Mouse (Mus musculus) induced T-regulatory cell, adult 2 months (primary cell): ENCODE measurements around the gene Spib.

Experiments
- DNase-seq: peaks from one replicate; pipeline ENCODE4 v3.0.0-alpha.2; 2012; ENCODE audit warnings: low read depth

The Spib gene

DNA sequence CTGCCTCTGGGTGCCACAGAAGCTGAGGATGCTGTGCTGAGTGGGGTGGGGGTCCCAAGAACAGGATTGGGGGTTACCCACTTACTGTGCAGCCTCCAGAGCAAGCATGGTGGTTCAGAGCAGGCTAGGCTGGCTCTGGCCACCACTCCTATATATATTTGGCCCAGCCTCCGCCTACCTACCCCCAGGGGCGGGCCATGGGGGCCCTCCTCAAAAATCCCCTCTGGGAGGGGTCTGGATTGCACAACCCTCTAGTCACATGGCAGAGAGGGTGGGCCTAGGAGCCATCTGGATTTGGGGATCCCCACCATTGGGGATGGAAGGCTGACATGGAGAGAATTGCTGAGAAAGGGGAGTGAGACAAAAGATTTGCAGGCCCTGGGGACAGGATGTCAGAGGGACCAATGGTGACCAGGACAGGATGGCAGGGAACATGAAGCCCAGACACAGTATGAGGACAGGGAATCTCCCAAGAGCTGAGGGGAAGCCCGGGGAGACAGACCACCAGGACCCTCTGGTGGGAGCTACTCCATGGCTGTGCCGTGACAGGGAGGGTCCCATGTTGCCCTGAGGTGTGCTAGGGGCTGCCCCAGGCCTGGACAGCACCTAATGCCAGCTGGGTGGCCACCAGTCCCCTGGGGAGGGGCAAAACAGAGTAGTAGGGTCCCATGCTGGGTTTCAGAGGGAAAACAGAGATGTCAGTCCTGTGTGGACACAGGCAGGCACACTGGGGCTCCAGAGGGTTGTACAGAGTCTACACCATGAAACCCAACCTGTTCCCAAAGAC, at the start of gene Spib:
Gene Spib (minus strand): TSS at position 126 of the 787 bp plus-strand sequence.
- DNase-seq = no peak

DNA sequence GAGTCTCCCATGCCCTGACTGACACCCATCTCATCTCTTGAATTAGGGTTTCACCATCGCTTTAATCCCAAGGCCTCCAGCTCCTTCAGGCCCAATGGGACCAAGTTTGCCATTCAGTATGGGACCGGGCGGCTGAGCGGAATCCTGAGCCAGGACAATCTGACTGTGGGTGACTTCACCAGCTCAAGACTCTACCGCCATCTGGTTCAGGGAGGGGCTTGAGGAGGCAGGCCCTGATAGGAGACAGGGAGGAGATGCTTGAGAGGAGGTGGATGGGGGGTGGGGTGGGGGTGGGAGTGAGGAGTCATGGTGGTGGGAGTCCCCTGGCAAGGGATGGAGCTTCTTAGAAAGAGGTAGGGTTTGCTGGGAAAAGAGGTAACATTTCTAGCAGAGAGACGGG, 49.8 kb upstream of the Spib start:
- no peak for DNase-seq

DNA sequence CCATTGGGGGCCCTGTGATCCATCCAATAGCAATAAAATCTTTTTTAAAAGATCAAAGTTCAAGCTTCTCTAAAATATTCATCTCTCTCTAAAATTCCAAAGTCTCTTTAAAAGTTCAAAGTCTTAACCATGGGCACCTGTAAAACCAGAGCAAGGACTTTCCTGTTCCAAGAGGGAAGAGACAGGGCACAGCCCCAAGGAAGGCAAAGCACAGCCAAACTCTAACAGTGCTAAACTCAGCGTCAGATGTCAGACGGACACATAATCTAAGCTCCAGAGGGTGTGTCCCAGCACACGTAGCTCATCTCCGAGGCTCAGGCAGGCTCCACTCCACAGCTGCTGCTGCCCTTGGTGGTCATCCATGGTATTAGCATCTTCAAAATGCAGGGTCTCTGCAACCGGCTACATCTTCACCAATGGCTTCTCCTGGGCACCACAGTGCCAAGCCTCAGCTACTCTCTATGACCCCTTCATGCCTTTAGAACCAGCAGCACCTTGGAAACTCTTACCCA, 44.5 kb upstream of the Spib start:
- DNase-seq = no peak

DNA sequence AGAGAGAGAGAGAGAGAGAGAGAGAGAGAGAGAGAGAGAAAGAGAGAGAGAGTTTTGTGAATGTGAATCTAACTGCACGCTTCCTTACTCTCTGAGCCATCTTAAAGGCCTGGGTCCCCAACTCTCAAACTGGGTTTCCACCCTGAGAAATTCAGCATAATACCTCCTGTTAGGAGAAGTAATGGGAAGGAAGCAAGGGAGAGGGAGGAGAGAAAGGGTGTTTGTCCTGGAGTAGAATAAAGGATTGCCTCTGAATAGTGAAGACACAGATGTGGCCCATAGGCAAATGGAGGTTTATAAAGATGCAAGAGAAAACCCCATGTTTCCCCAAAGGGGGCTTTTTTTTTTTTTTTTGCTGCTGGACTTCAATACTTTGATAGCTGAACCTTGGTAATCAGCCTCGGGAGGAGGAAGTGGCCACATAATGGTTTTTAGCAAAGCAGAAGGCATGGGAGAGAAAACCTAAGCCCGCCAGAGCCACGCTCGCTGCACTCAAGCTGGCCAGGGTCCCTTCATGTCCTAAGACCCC, 41.1 kb upstream of the Spib start:
- no peak for DNase-seq

DNA sequence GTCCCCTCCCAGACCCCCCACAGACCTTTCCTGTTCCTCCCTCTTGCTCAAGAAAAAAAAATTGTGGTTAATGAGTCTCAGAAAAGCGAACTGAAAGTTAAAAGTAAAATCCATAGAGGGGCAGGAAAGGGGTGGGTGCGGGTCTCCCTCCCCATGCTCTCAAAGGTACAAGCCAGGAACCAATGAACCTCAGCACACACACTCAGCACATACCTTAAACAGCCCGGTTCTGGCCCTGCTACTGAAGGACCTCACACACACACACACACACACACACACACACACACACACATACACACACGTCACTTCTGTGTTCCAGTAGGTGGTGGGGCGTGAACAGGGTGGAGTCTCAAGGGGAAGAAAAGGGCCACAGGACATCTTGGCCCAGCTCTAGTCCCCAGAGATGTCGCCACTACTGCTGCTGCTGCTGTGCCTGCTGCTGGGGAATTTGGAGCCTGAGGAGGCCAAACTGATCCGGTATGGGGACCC, 40.4 kb upstream of the Spib start, which contains the start of gene Napsa:
Gene Napsa (plus strand): TSS at position 168 of the 489 bp plus-strand sequence.
- DNase-seq = no peak

DNA sequence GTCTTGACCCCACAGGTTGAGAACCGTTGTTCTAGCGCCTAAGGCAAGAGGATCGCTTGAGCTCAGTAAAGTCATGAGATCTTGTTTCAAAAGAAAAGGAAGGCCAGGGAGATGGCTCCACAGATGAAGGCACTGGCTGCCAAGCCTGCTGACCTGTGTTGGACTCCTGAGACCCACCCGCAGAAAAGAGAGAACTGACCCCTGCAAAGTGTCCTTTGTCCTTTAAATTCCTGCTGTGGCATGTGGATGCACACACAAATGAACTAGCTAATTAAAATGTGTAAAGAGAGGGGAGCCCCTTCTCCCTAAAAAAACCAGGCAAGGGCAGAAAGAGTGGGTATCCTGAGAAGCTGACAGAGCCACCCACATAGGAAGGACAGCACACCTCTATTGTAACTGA, 39.9 kb upstream of the Spib start:
- no peak for DNase-seq

DNA sequence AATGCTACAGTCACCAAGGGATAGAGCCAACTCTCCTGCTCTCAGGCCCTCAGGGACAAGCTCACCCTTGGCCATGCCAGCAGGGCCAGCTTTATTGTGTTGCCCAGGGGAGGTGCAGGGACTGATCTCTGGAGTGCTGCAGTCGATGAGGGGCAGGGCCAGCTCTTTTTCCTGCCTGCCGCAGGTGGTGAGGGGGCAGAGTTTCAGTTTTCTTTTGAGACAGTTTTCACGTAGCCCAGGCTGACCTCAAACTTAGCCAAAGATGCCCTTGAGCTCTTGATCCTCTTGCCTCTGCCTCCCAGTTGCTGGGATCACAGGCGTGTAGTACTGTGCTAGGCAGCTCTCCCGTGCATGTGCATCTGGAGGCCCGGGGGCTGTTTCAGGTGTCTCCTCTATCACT, 39.1 kb upstream of the Spib start:
- DNase-seq = no peak

DNA sequence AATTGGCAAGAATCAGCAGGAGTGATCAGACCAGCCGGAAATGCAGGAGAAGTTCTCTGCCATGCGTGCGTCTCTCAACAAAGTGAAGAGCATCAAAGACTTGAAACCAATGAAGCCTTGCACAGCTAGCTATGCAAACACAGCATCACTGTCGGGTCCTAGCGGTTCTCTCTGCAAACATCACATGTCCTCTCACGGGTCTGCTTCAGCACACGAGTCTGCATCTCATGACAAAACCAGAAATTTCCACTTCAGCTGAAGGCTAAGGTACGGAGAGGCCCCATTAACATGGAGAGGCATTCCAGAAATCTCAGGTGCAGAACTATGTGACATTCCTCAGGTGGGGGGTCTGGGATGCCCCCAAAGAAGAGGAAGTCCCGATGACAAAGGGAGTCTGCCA, 36.9 kb upstream of the Spib start:
- no peak for DNase-seq

DNA sequence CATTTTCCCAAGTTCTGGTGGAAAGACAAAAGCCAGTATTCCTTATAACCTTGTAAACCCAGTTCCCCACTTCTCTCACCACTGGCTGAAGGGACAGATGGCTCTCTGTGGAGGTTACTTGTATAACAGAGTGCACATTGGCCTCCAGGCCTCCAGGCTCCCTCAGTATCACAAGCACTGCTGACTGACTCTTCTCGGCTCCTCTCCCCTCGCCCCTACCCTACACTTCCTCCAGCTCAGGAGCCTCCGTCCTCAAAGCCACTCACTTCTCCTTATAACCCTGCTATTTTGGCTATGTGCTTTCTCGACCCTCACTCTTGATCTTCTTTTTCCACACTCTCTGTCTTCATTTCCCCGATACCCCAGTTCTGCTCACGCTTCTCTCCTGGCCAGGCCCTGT, 33.5 kb upstream of the Spib start:
- DNase-seq = no peak

DNA sequence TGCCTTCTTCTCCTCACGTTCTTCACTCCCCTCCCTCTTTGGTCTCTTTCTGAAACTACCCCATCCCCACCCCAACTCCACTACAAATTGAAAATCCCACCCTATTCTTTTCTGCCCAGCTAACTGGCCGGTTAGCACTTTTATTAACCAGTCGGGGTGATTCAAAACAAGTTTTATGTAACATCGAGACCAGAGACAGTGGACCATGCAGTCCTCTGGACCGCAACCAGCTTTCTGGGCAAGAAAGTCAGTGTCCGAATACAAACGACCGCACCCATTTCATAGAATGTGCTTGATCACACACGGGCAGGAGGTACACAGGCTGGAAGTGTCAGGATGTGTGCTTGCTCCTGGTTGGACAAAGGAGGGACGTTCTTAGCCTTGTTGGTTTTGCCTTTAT, 32.6 kb upstream of the Spib start:
- DNase-seq = no peak

DNA sequence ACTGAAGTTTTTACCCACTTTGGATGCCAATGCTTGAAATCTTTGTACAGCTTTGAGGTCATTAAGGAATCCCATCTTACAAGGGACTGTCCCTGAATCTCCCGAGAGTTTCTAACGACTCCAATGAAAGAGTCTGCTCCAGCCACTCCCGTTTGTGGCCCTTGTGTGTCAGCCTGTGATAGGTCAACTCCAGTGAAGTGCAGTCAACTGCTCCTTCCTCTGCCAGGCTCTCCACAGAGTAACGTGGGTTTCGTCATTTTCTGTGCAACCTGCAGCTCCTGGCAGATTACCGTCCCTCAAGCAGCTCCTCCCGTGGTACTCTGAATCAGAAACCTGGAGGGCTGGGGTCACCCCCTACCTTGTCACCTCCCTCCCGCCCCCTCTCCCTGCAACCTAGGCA, 31.4 kb upstream of the Spib start:
- DNase-seq = no peak

DNA sequence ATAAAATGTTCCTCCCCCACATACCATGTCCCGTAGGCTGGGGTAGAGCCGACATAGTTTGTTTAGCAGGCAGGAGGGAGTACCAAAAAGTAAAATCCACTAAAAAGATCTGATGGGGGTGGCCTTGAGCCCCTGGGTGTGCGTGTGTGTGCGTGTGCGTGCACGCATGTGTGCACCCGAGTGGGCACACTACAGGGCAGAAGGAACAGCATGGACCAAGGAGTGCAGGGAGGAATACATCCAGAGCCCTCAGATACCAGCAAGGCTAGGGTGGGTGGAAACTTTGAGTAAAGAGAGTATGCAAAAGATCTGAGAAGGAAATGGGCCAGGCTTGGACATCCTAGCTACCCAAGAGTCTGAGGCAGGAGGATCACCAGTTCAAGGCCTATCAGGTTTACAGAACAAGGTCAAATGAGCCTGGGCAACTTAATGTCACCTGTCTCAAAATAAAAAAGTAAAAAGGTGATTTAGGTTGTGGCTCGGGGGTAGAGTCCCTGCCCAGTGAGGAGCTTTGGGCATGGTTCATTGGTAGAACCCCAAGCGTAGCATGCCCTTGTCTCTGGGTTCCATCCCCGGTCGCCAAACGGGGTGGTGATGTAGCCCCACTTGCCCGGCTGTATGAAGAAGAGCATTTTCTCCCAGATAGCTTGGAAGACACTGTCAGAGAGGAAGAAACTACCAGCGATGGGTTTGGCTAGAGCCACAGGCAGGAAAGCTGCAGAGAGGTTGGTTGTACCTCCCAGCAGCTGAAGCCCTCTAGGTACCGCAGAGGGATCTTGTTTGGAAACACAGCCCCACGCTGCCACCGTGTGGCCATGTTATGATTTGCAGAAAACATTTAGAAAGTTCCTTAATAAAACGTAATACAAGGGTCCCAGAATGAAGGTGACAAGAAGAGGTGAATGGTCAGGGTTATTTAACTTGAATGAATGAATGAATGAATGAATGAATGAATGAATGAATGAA, 28.8 kb upstream of the Spib start:
- peak; percentile 90 for DNase-seq

DNA sequence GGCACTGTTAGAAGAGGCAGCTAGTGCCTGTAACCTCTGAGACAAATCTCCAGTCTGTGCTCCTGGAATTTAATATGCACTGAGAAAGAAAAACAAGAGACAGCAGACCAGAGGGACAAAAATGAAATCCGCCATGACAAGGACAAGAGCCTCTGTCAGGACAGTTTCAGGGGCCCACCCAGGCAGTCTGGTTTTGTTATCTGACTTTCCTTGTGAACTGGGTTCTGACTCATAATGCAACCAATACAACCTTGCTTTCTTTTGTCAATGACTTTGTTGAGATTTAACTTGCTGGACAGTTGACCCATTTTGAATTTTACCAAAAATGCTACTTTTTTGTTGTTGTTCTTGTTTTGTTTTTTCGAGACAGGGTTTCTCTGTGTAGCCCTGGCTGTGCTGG, 25.8 kb upstream of the Spib start:
- DNase-seq = no peak

DNA sequence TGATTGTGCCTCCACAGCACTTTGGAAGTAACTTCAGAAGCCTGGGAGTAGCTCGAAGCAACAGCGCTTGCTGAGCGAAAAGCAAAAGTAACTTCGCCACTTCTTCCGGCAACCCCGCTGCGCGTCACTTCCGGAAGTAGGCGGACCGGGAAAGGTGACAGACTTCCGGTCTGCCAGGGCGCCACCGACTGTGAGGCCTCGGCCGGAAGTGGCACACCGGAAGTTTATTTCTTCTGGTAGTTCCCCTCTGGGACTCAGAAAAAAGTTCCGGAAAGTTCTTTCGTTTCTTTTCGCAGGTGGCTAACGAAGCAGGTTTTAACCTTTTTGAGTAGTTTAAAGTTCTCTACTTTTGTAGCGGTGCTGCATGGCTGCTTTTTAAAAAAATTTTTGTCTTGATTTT, 22.0 kb upstream of the Spib start, which contains the start of gene Nr1h2:
Gene Nr1h2 (minus strand): TSS at position 126 of the 400 bp plus-strand sequence.
- DNase-seq = peak; percentile 99

DNA sequence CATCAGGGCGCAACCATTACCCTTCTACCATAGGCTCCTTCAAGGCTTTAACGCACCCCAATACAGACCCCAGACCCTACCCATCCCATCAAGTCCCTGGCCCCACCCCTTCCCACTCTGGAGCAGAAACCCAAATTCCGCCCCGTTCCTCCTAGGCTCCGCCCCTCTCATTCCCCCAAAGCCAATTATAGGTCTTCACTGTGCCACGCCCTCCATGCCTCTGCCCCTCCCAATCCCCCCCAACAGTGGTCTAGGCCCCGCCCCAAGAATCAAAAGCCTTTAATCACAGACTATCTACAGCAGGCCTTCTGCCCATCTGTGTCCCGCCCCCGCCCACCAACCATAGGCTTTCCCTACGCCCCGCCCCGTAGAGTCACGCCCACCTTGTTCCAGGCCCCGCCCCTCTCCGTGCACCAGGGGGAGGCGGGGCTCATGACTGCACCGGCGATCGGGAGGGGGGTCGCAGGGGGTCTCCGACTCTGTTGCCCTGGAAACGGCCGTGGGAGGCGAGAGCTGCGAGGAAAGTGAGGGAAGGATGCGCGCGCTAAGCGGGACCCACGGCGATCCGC, 21.4 kb upstream of the Spib start:
- peak; percentile 91 for DNase-seq

DNA sequence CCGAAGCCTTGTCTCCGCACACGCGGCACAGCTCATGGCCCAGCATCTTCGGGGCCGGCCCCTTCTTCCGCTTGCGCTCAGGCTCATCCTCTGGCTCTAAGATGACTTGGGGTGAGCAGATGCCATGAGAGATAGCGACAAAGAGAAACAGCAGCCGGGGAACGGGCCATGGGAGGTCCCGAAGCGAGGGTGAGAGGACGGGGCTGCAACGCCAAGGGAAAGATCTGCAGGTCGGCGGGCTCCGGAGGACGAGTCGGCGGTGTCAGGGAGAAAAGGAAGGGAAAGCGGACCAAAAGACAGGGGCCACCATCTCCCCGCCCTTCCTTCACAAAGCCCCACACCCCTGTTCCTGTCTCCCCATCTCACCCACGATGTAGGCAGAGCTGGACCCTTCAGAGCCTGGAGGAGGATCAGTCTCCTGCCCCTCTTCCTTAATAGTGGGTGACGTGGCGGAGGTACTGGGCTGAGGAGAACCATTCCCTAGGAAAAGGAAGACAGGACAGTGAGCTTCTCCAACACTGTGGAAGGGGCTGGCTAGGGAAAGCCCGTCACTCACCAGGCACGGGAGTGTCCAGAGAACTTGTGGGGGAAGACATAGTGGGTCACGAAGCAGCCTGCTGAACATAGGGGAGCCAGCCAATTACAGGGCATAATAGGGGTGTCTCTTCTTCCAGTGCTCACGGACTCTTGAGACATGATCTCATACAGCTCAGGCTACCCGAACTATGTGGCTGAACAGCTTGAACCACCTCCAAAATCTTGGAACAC, 20.5 kb upstream of the Spib start:
- DNase-seq = no peak

DNA sequence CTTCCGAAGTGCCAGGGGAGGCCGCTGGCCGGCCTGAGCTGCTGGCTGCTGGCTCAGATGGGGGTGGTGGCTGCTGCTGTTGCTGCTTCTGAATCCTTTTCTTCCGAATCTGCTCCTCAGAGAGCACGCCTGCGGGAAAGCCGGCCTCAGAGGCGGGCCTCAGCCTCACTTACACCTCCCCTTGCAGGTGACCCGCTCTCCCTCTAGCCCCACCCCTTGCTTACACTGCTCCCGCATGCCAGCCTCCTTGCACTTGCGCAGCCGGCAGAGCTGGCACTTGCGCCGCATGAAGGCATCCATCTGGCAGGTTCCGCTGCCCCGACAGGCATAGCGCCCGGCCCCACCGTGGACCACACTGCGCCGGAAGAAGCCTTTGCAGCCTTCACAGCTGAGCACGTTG, 19.9 kb upstream of the Spib start:
- DNase-seq = no peak

DNA sequence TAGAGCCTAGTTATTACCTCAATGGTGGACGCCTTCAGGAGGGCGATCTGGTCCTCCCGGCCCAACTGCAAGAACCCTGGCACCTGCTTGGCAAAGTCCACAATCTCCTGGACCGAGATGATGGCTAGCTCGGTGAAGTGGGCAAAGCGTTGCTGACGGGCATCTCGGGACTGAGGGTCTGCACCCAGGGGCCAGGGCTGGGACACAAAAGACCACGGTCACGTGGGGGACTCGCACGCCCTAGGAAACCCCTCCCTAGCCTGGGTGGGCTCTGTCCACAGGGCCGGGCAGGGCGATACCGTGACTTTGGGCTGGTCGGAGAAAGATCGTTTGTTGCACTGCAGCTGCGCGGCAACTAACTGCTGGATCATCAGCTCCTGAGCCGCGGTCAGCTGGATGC, 19.4 kb upstream of the Spib start:
- no peak for DNase-seq

DNA sequence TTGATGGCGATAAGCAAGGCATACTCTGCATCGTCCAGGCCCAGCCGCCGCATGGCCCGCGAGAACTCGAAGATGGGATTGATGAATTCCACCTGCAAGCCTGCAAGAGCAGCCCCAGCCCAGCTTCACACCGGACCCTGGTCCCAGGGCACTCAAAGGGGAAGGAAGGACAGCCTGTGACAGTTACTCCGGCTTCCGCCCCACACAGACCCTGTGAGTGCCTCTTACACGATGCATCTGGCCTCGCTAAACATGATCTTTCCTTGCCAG, 18.5 kb upstream of the Spib start:
- no peak for DNase-seq

DNA sequence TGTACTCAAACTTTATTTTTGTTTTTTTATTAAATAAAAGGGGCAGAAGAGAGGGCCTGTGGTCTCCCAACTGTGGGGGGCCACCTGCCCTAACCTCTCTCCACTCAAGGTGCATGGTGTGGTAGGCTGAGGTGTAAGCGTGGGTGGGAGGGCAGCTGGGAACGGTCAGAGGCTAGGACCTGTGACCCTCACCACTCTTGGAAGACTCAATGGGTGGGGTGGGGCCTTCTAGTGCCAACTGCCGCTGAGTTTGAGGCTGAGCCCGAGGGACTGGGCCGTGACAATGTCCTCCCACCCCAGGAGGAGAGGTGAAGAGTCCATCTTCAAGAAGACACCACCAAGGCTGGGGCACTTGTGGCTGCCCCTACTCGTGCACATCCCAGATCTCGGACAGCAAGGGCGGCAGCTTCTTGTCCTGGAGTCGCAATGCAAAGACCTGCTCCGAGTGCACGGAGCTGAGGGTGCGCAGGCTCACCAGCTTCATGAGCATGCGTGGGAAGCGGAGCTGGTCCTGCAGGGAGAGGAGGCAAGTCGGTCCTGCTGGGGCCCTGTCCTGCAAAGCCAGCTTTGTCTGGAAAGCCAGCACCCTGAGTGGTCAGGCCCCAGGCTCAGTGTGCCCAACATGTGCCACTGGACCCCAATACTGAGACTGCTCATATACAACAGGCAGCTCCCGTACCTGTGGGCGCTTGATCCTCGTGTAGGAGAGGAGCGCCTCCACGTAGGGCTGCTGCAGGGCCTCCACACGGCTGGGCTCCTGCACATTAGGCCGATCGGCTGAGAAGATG, 17.9 kb upstream of the Spib start:
- no peak for DNase-seq
